Mouse (Mus musculus) frontal cortex, adult 2 months (tissue): Measurements from ENCODE around the gene Shisa5. TPM values are rescaled to one million over a fixed set of nuclear protein-coding genes. Genes with fewer than 3 reads are reported as not detected.

ENCODE experiments used
- DNase-seq, 2 experiments: peaks; one replicate each; pipeline ENCODE4 v3.0.0; 2022; ENCODE audit warnings: low spot score in 1 of 2; ENCODE audit errors: extremely low spot score in 1 of 2
- polyA plus RNA-seq: library from polyadenylated mRNA; depleted of rRNA; stranded (reverse); fragments of >200 nt; gene quantifications from 2 replicates; pipeline ENCODE4 v1.2.3, GENCODE M21; 2012

The Shisa5 gene
- polyA plus RNA-seq, 1 experiment, result 101 TPM

- DNase-seq, result no peak
These were observed 21.3 kb upstream of the Shisa5 start for GRCm38 (mm10) chr9:109016973-109017604.

DNA sequence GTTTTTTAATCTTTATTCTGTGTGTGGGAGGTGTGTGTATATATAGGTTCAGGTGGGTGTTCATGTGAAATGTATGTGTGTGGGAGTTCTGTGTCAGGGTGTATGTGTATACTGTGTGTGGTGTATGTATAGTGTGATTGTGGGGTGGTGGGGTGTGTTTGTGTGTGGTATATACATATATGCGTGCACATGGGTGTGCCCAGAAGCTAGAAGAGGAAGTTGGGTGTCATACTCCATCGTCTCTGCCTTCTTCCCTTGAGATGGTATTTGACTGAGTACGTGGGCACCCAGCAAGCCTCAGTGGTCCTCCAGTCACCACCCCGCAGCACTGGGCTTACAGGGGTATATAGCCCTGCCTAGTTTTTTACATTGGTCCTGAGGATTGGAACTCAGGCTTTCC is 16.9 kb upstream of the Shisa5 start:
- DNase-seq, result no peak

GRCm38 (mm10) chr9:109022866-109023685 is 15.3 kb upstream of the Shisa5 start:
- peak; percentile 59 to 76 for DNase-seq

DNA sequence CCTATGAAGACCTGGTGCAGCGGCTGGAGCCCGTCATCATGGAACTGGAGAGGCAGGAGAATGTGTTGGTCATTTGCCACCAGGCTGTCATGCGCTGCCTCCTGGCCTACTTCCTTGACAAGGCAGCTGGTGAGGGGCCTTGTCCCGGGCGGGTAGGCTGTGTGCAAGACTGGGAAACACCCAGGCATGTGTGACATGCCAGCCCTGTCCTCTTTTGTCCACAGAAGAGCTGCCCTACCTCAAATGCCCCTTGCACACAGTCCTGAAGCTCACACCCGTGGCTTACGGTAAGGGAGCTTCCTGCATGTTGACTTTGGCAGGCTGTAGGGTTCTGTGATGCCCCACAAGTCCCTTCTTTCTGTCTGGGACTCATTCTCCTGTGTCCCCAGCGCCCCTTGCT is 10.8 kb upstream of the Shisa5 start:
- DNase-seq, result no peak

- no peak for DNase-seq
These were observed 9.9 kb upstream of the Shisa5 start for GRCm38 (mm10) chr9:109028421-109028820.

DNA sequence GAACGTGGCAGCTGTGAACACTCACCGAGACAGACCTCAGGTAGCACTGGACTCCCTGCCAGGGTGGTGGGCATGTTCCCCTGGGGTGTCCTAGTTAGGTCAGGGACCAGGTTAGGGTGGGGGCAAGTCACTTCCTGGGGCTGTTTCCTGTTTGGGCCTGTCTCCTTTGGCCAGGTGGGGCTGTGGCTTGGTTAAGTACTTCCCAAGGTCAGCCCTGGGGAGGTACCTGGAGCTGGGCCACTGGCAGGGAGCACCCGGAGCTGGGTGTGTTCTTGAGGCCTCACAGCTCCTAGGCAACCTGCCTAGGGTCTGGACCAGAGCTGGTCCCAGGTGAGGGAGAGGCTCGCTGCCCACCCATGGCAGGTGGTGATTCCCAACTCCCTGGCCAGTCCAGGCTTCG is 9.4 kb upstream of the Shisa5 start:
- DNase-seq, result no peak

DNA sequence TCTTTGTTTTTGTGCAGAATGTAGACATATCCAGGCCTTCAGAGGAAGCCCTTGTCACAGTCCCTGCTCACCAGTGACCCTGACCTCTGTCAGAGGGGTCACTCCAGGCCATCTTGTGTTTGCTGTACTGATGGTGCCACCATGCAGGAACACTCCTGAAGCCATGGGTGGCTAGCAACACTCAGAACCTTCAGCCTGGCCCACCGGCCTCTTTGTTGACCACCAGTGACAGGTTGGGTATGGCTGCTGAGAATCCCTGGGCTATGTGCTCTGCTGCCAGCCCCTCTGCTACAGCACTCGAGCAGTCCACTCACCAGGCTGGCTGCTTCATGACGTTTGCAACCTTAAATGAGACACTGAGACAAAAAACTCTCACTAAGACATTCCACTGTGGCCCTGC is 8.1 kb upstream of the Shisa5 start:
- no peak for DNase-seq

GRCm38 (mm10) chr9:109031001-109031400 is 7.4 kb upstream of the Shisa5 start:
- DNase-seq, result no peak

- DNase-seq, result no peak
These were observed 6.7 kb upstream of the Shisa5 start for GRCm38 (mm10) chr9:109031686-109032085.

GRCm38 (mm10) chr9:109032435-109032834 is 5.9 kb upstream of the Shisa5 start:
- no peak for DNase-seq

GRCm38 (mm10) chr9:109038901-109039364 is 568 bp downstream of the Shisa5 start:
- DNase-seq, result no peak

- no peak for DNase-seq
These were observed 1.3 kb downstream of the Shisa5 start for GRCm38 (mm10) chr9:109039681-109040080.

- DNase-seq, result no peak
These were observed 1.9 kb downstream of the Shisa5 start for GRCm38 (mm10) chr9:109040216-109040615.

DNA sequence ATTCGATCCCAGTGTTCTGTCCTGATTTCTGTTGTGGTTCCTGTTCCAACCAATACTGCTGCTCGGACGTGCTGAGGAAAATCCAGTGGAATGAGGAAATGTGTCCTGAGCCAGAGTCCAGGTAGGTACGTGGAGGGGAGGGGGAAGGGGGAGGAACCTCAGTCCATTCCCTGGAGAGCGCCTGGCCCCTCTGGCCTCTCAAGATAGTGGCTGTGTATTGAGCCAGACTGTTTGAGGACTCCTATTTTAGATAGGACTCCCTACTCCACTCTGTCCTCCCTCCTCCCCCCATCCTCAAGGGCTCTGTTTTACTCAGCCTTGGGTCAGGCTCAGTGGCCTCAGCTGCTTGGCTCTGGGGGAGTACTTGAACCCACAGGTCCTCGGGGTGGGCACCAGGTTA is 2.5 kb downstream of the Shisa5 start:
- no peak for DNase-seq

- DNase-seq, result no peak
These were observed 3.0 kb downstream of the Shisa5 start for GRCm38 (mm10) chr9:109041351-109041750.

DNA sequence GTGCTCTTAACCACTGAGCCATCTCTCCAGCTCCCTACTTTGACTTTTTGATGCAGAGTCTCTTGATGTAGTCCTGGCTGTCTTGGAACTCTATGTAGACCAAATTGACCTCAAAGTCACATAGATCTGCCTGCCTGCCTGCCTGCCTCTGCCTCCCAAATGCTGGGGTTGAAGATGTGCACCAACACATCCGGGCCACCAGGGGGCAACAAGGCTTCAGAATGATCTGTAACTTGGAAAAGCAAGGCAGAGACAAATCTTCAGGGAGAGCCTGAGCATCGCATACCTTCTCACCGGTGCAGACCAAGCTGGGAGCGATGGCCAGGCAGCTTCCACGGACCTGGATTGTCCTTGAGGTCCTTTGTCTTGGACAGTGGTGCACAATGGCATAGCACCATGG is 7.9 kb downstream of the Shisa5 start:
- DNase-seq, result peak in 1 of 2 experiments; percentile 65

GRCm38 (mm10) chr9:109049316-109049715 is 11.0 kb downstream of the Shisa5 start:
- no peak for DNase-seq

DNA sequence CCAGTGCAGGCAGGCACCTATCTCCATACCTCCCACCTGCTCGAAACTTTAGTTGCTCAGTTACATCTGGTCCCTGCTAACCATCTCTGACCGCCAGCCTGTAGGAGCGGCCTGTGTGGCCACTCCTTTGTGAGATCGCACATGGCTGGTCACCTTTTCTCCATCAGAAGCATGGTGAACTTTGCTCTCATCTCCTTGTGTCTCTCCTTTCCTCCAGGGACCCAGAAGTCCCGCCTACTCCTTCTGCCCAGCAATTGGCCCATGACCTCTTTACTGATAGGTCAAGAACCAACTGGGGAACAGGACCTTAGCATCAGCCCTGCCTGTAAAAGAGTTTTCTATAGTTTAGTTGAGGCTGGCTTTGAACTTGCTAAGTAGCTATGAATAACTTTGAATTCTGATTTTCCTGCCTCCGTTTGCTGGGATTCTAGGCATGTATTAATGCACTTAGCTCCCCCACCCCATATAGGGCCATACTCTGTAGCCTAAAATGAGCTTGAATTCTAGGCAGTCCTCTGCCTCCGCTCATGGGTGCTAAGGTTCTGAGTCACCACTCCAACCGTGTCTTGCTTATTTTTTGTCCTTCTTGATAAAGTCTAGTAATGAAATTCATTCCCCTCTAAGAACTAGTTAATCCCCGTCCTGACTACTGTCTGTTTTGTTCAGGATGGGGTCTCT is 11.8 kb downstream of the Shisa5 start:
- DNase-seq, result no peak

DNA sequence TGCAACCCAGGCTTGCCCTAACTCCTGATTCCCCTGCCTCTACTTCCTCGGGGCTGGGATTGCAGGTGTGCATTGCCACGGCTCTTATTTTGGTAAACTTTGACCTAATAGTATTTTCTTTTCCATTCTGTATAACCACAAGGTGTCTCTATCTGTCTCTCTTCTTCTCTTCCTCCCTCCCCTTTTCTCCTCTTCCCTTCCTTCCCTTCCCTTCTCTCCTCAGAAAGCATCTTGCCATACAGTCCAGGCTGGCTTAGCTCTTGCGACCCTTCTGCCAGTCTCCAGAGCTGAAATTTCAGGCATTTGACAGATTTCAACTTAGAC is 12.3 kb downstream of the Shisa5 start:
- no peak for DNase-seq

DNA sequence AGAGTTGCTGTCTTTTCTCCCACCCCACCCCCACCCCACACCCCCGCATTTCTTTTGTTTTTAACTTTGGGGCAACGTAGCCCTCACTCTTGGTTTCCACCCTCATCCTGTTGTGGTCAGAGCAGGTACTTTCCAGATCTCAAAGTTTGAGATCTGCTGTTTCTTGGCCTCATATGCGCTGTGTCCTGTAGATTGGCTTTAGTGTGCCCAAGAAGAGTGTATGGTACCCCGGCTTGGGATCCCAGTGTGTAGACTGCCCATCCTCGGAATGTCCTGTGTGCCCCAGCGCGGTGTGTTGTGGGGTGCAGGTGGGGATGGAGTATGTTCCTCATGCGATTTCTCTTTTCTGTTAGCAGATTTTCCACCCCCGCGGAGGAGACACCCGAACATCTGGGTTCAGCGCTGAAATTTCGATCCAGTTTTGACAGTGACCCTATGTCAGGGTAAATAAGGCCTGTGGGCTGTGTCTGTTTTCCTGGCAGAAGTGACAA is 12.7 kb downstream of the Shisa5 start:
- no peak for DNase-seq

DNA sequence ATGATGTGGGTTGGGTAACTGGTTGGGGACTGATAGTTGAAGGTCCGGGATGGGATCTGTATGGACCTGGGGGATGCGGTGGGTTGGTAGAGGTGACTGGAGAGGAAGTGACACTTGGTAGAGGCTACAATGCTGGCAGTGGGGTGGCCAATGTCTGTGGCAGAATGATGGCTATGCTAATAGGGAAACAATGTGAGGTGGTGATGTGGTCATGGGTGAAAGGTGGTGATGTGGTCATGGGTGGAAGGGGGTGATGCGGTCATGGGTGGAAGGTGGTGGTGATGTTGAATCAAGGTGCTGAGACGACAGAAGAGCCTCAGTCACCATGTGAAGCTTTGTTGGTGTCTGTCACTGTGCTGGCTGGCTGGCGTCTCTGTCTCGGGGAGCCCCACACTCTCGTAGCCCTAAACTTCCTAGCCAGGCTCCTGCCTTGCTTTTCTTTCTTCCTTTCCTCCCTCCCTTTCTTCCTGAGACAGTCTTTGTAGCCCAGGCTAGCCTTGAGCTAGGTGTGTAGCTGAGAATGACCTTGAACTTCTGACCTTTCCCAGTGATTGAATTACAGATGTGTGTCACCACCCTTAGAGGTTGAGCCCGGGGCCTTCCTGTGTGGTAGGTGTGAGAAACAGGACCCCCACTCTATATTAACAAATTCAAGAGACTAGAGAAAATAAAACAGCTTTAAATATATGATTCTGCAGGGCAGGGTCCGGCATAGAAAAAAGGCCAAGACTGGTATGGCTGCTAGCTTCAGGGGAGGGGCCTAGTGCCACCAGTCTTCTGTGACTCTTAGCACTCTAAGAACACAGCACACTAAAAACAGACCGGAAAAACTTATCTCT is 13.5 kb downstream of the Shisa5 start:
- no peak for DNase-seq
